Mouse (Mus musculus) G1E (cell line): Measurements from ENCODE around the gene Atp9a.

Experiments used
- CTCF ChIP-seq: IDR thresholded peaks from 2 replicates; pipeline ENCODE4 v1.5.1; 2012; ENCODE audit warnings: low read depth, low read length, inconsistent platforms, mixed read lengths
- GATA1 ChIP-seq: IDR thresholded peaks from 2 replicates; pipeline ENCODE4 v1.6.1; 2012; ENCODE audit warnings: borderline replicate concordance, low read length, inconsistent platforms, mixed read lengths
- GATA2 ChIP-seq: IDR thresholded peaks from 2 replicates; pipeline ENCODE4 v1.6.1; 2012; ENCODE audit warnings: low read depth, low read length, inconsistent platforms, borderline replicate concordance
- POLR2AphosphoS5 ChIP-seq: IDR thresholded peaks from 2 replicates; pipeline ENCODE4 v1.6.1; 2012; ENCODE audit warnings: low read depth, low read length, inconsistent platforms; ENCODE audit not compliant: insufficient replicate concordance
- TAL1 ChIP-seq: conservative IDR thresholded peaks from 2 replicates; pipeline ENCODE4 v1.6.1; 2012; ENCODE audit warnings: low read depth, low read length, inconsistent platforms, mixed read lengths

GRCm38 (mm10) chr2:168626385-168626784 lies 115.8 kb downstream of the Atp9a start:
- TF ChIP-seq CTCF (no peak), TAL1 (no peak), POLR2AphosphoS5 (no peak), GATA1 (no peak), GATA2 (no peak)
